Mouse (Mus musculus) liver, embryonic 11.5 days (tissue): ENCODE measurements at regions not wholly inside any gene's neighbourhood (a gene's known extent, or its start where the extent isn't known, plus 50 kb on each side); places are given as distances from the start of the nearest gene placed in this dataset.
A peak's percentile ranks its signal among the peaks of the same experiment; 100 is the strongest.

Experiments used
- ATAC-seq: fragments of 200-750 bp; cut with Nextera tagmentation; replicated peaks from 2 replicates; pipeline ENCODE4 v1.8.0; 2017; ENCODE audit warnings: moderate number of reproducible peaks, mild to moderate bottlenecking, moderate TSS enrichment, moderate library complexity; ENCODE audit not compliant: low FRiP score
- DNase-seq: peaks from one replicate; pipeline ENCODE4 v3.0.0-alpha.2; 2017; ENCODE audit warnings: low spot score
- H3K27ac ChIP-seq: fragments of 300-500 bp; sonication (generic); 2 replicates; pipeline ENCODE4 v1.5.1; 2014; ENCODE audit warnings: mild to moderate bottlenecking, low read depth, low read length, control low read depth
- H3K27me3 ChIP-seq: fragments of 300-500 bp; sonication (generic); replicated peaks from 2 replicates; pipeline ENCODE4 v1.6.1; 2014; ENCODE audit warnings: low read length, mixed read lengths; ENCODE audit not compliant: control insufficient read depth, insufficient read depth
- H3K36me3 ChIP-seq: fragments of 300-500 bp; sonication (generic); 2 replicates; pipeline ENCODE4 v1.6.1; 2014; ENCODE audit warnings: mild to moderate bottlenecking, low read length, moderate library complexity, mixed read lengths; ENCODE audit not compliant: control insufficient read depth, insufficient read depth
- H3K4me1 ChIP-seq: fragments of 300-500 bp; sonication (generic); replicated peaks from 2 replicates; pipeline ENCODE4 v1.6.1; 2014; ENCODE audit warnings: low read length, mixed read lengths; ENCODE audit not compliant: control insufficient read depth, insufficient read depth
- H3K4me2 ChIP-seq: fragments of 300-500 bp; sonication (generic); 2 replicates; pipeline ENCODE4 v1.6.1; 2014; ENCODE audit warnings: mild to moderate bottlenecking, control low read depth, moderate library complexity
- H3K4me3 ChIP-seq: fragments of 300-500 bp; sonication (generic); 2 replicates; pipeline ENCODE4 v1.5.1; 2014; ENCODE audit warnings: low read depth, low read length, control low read depth
- H3K9ac ChIP-seq: fragments of 300-500 bp; sonication (generic); 2 replicates; pipeline ENCODE4 v1.6.1; 2014; ENCODE audit warnings: low read depth, low read length, control low read depth
- H3K9me3 ChIP-seq: fragments of 300-500 bp; sonication (generic); 2 replicates; pipeline ENCODE4 v1.6.1; 2016; ENCODE audit warnings: low read length, inconsistent platforms, mixed read lengths; ENCODE audit not compliant: control insufficient read depth
- WGBS: fragments of 180-500 bp; shearing (Covaris S2); extraction: QIAGEN DNeasy Blood & Tissue Kit; methylation state at CpG from one replicate; pipeline ENCODE4 v1.1.7; 2014; 5-methylcytosine and 5-hydroxymethylcytosine counted together

DNA sequence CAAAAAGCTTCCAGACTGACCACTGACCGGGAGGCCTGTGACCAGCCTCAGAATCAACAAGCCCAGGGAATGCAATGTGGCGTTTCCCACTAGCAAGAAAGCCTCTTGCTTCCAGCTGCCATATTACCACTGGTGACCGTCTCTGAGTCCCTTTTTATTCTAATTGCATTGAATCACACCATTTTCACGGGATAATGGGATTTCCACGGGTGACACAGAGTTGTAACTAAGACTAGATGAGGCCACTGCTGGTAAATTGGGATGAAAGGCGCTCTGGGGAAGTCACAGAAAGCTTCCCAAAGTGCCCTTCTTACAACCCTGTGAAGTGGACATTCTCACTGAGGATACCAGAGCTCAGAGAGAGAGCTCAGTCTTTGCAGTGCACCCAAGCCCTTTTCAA is 107.4 kb downstream of the Mrm1 start:
- Histone ChIP-seq H3K4me1 (peaks cover 6% of the 10 kb centered on the region; the same call in 1 of the 2 replicates), H3K4me3 (no peak overlapping the region), H3K27me3 (peaks cover 21% of the 10 kb centered on the region), H3K36me3 (no peaks in the 10 kb centered on the region), H3K9ac (no peak overlapping the region), H3K9me3 (no peaks in the 10 kb centered on the region), H3K4me2 (no peak overlapping the region), H3K27ac (no peak overlapping the region)
- WGBS = 51% methylated on average over 6 of the region's 6 CpGs
- DNase-seq = no peak
- ATAC-seq = no peak

DNA sequence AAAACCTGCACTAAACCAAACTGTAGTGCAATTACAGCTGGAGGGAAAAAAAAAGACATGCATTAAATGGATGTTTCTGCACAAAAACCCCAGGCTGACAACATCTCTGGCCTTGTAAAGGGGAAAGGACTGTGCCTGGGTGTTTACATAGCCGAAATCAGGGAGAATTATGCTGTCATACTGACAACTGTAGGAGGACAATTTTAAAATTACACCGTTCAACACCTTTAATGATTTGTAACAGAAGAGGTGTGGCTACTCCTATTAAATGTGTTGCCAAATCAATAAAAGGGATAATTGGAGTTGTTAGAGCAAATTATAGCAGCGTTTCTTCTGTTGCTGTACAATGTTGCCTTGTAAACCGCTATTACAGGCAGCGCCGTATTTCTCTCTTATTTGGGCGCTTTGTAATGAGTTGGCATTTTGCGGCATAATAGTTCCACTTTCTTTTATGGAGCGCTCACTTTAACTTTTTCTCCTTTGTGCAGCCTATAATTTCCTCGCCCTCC is 111.0 kb downstream of the Mrm1 start:
- WGBS = 81% methylated on average over 10 of the region's 10 CpGs
- H3K4me2 ChIP-seq = no peak overlapping the region
- peaks cover 27% of the 10 kb centered on the region for H3K27me3 ChIP-seq
- DNase-seq (no peak), ATAC-seq (no peak)
- no peaks in the 10 kb centered on the region for H3K9me3 ChIP-seq
- no peak overlapping the region for H3K9ac ChIP-seq
- H3K27ac ChIP-seq = no peak overlapping the region
- H3K4me3 ChIP-seq = no peak overlapping the region
- peaks cover 6% of the 10 kb centered on the region; the same call in 1 of the 2 replicates for H3K4me1 ChIP-seq
- no peaks in the 10 kb centered on the region for H3K36me3 ChIP-seq

DNA sequence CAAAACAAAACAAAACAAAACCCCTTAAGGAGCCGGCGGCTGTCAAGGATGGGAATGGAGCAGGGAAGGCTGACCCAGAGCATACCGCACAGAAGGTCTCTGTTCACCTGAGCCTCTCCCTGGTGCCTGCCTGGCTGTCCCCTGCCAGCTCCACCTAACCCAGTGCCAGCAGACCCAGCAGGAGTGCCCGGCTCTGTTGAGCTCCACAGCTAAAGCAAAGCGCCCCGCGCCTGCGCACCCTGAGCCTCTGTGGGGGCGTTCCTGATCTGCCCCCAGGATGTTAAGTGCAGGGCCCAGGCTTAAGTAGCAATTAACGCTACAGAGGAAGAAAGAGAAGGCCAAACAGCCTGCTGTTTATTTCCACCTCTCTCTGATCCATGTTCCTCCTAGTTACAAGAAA is 111.5 kb downstream of the Mrm1 start:
- Histone ChIP-seq H3K36me3 (no peaks in the 10 kb centered on the region), H3K9ac (no peak overlapping the region), H3K4me3 (no peak overlapping the region), H3K27ac (no peak overlapping the region), H3K9me3 (no peaks in the 10 kb centered on the region), H3K4me2 (no peak overlapping the region), H3K4me1 (peaks cover 10% of the 10 kb centered on the region; the same call in 1 of the 2 replicates), H3K27me3 (peaks cover 27% of the 10 kb centered on the region)
- whole genome bisulfite sequencing = 27% methylated on average over 10 of the region's 10 CpGs
- no peak for DNase-seq
- ATAC-seq = no peak

DNA sequence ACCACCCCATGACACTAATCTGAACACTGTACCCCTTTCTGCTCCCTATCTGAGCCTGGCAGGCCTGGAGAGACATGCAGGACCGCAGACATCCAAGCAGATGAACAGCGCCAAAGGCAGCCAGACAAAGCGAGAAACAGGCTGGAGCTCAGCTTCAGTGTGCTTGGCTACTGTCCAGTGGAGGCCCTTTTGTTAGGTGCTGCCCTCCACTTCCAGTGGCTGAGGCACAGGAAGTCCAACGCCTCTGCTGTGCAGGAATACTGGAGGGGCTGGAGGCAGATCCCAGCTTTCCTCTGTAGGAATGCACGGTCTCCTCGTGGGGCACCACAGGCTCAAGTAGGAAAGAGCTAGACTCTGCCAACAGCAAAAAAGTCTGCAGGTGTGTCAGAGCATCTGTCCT is 112.6 kb downstream of the Mrm1 start:
- Histone ChIP-seq H3K36me3 (no peaks in the 10 kb centered on the region), H3K27me3 (peaks cover 22% of the 10 kb centered on the region), H3K27ac (no peak overlapping the region), H3K4me2 (no peak overlapping the region), H3K9ac (no peak overlapping the region), H3K4me1 (peaks cover 19% of the 10 kb centered on the region), H3K4me3 (no peak overlapping the region), H3K9me3 (no peaks in the 10 kb centered on the region)
- 49% methylated on average over 6 of the region's 6 CpGs for WGBS
- ATAC-seq = no peak
- DNase-seq = no peak

DNA sequence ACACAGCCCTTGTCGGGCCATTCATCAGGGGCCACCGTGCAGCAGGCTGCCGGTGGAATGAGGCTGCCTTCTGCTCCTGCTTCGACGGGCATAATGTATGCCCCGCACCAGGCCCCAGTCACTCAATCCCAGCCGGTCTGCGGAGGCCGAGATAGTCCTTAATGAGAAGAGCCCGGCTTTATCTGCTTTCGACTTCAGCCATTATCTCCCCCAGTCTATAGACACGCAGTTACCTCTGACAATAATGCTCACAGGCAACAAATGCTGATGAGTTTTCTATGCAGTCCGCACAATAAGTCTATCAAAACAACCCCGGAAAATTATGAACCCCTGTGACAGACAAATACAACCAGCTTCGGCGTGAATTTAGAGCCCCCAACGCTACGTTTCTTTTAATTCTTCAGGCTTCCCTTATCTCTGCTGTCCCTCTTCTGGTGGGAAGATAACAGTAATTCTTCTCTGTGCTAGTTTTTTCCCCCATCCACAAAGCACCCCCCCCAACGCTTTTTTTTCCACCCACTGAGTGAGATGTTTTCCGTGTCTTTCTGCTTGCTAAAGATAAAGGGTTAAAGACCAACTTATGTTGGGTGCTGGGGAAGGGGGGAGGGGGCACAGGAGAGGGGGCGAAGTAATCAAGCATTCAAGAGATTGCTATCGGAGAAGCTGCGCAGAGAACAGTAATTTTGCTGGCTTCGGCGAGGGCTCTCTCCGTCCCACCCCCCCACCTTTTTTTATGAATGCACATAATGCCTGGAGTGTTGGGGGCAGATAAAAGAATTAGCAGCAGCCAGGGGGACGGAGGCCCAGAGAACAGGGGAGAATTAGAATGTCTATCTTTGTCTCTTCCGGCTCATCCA is 117.8 kb downstream of the Mrm1 start:
- H3K9me3 ChIP-seq = no peaks in the 10 kb centered on the region
- H3K9ac ChIP-seq = peak overlapping the region; percentile 40
- peak overlapping the region; percentile 18 for H3K4me3 ChIP-seq
- H3K4me1 ChIP-seq = peaks cover 33% of the 10 kb centered on the region
- ATAC-seq (peak; percentile 94), DNase-seq (peak; percentile 63)
- H3K27me3 ChIP-seq = peaks cover 6% of the 10 kb centered on the region
- 2% methylated on average over 28 of the region's 28 CpGs for WGBS
- no peaks in the 10 kb centered on the region for H3K36me3 ChIP-seq
- peak overlapping the region; percentile 56 for H3K4me2 ChIP-seq
- H3K27ac ChIP-seq = peak overlapping the region; percentile 90

DNA sequence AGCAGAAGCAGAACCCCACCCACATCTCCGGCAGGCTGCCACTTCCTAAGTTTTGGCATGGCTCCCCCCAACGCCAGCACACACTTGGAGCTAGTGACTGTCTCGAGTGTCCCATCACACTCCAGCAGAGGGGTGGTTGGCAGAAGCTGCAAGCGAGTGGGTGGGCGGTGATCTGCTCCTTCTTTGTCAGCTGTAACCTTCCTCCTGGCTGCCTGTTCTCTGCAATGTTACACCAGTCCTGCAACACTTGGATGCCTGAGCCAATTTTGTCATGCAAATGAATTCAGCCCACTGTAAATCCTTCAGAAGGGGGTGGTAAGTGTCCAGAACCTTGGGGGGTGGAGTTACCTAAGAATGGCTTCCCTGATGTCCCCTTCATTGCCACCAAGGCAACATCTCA is 121.8 kb downstream of the Mrm1 start:
- no peak overlapping the region for H3K27ac ChIP-seq
- no peak for ATAC-seq
- no peak overlapping the region for H3K4me2 ChIP-seq
- H3K9me3 ChIP-seq = no peaks in the 10 kb centered on the region
- H3K9ac ChIP-seq = no peak overlapping the region
- H3K36me3 ChIP-seq = no peaks in the 10 kb centered on the region
- no peak for DNase-seq
- H3K4me1 ChIP-seq = peaks cover 28% of the 10 kb centered on the region
- 49% methylated on average over 5 of the region's 5 CpGs for WGBS
- H3K4me3 ChIP-seq = no peak overlapping the region
- no peaks in the 10 kb centered on the region; the same call in 1 of the 2 replicates for H3K27me3 ChIP-seq

DNA sequence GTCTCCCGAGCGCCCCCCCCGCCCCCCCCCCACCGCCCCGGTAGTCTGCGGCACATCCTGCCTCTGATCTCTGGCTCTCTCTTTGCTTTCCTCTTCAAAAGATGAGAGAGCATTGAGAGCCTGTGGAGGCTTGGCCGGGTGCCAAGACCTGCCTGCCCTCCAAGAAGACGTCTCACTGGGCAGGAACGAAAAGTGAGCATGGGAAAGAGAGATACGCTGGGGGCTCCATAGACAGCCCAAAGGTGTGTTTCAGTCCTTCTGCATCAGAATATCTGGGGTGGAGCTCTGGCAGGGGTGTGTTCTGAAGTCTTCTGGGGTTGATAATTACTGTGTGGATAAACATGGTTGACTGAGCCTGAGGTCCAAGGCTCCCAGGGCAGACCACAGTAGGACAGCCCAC is 126.7 kb downstream of the Mrm1 start:
- DNase-seq (no peak), ATAC-seq (peak; percentile 60)
- Histone ChIP-seq H3K27ac (no peak overlapping the region), H3K4me3 (no peak overlapping the region), H3K4me1 (peaks cover 3% of the 10 kb centered on the region; the same call in 1 of the 2 replicates), H3K9me3 (no peaks in the 10 kb centered on the region), H3K27me3 (no peaks in the 10 kb centered on the region; the same call in 1 of the 2 replicates), H3K9ac (no peak overlapping the region), H3K36me3 (no peaks in the 10 kb centered on the region), H3K4me2 (peak overlapping the region; percentile 23)
- WGBS = 12% methylated on average over 9 of the region's 10 CpGs

DNA sequence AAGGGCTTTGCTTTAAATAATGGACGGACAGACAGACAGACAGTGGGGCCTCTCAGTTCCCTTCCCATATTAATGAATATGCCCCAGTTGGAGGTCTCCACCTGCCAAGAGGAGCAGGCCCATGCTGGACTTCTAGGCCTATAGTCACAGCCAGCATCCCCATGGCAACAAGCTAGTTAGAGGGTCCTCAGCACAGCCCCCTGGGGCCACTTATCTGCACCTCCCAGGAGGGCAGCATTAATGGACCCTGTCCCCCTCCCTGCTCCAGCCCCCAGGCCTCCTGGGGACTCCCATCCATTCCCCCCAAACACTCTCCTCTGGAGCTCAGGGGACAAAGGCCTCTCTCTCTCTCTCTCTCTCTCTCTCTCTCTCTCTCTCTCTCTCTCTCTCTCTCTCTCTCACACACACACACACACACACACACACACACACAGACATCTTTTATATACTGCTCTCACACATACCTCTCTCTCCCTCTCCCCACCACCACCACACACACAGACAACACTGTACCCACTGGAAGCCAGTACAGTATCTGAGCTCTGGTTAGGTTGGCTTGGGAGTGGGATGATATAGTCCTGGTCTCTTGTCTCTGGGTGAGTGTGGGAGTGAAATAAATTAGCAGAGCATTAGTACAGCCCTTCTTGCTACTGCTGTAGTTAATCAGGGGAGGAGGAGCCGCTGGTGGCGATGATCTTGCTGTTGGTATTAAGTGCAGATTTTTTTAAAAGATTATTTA is 127.7 kb downstream of the Mrm1 start:
- H3K9ac ChIP-seq = no peak overlapping the region
- no peak overlapping the region for H3K27ac ChIP-seq
- DNase-seq = no peak
- no peaks in the 10 kb centered on the region for H3K36me3 ChIP-seq
- H3K27me3 ChIP-seq = no peaks in the 10 kb centered on the region; the same call in 1 of the 2 replicates
- no peak for ATAC-seq
- 70% methylated on average over 3 of the region's 3 CpGs for WGBS
- H3K9me3 ChIP-seq = no peaks in the 10 kb centered on the region
- no peak overlapping the region for H3K4me3 ChIP-seq
- no peak overlapping the region for H3K4me2 ChIP-seq
- no peaks in the 10 kb centered on the region; the same call in 1 of the 2 replicates for H3K4me1 ChIP-seq
